Mouse (Mus musculus) liver, embryonic 15.5 days (tissue): ENCODE results near the gene 7420426K07Rik. TPM values are rescaled to one million over a fixed set of nuclear protein-coding genes. Genes with fewer than 3 reads are reported as not detected.

Source experiments
- ATAC-seq: fragments of 200-750 bp; cut with Nextera tagmentation; 2 replicates; pipeline ENCODE4 v1.8.0; 2017; ENCODE audit warnings: moderate number of reproducible peaks, mild to moderate bottlenecking, moderate library complexity; ENCODE audit not compliant: insufficient read depth
- H3K27ac ChIP-seq: fragments of 300-500 bp; sonication (generic); replicated peaks from 2 replicates; pipeline ENCODE4 v1.5.1; 2015; ENCODE audit warnings: mild to moderate bottlenecking, inconsistent platforms
- H3K27me3 ChIP-seq: fragments of 300-500 bp; sonication (generic); 2 replicates; pipeline ENCODE4 v1.6.1; 2015; ENCODE audit warnings: mild to moderate bottlenecking, inconsistent platforms
- H3K36me3 ChIP-seq: fragments of 300-500 bp; sonication (generic); replicated peaks from 2 replicates; pipeline ENCODE4 v1.6.1; 2015; ENCODE audit warnings: moderate library complexity, mild to moderate bottlenecking, inconsistent platforms
- H3K4me1 ChIP-seq: fragments of 300-500 bp; sonication (generic); replicated peaks from 2 replicates; pipeline ENCODE4 v1.6.1; 2015; ENCODE audit warnings: inconsistent platforms
- H3K4me2 ChIP-seq: fragments of 300-500 bp; sonication (generic); 2 replicates; pipeline ENCODE4 v1.6.1; 2015; ENCODE audit warnings: moderate library complexity, mild to moderate bottlenecking, inconsistent platforms
- H3K4me3 ChIP-seq: fragments of 300-500 bp; sonication (generic); replicated peaks from 2 replicates; pipeline ENCODE4 v1.5.1; 2015; ENCODE audit warnings: mild to moderate bottlenecking, inconsistent platforms
- H3K9ac ChIP-seq: fragments of 300-500 bp; sonication (generic); 2 replicates; pipeline ENCODE4 v1.6.1; 2015; ENCODE audit warnings: moderate library complexity, mild to moderate bottlenecking, inconsistent platforms
- H3K9me3 ChIP-seq: fragments of 300-500 bp; sonication (generic); replicated peaks from 2 replicates; pipeline ENCODE4 v1.6.1; 2016; ENCODE audit warnings: inconsistent platforms
- WGBS: fragments of 180-500 bp; shearing (Covaris S2); methylation state at CpG from one replicate; pipeline ENCODE4 v1.1.7; 2015; ENCODE audit warnings: mixed read lengths; ENCODE audit not compliant: insufficient replicate concordance; 5-methylcytosine and 5-hydroxymethylcytosine counted together
- polyA plus RNA-seq: library from polyadenylated mRNA; unstranded; fragments of >200 nt; fragmentation: Nextera tagmentation; extraction: Ambion mirVana; gene quantifications from 2 replicates; pipeline ENCODE4 v1.2.1, GENCODE M21; 2015

Gene 7420426K07Rik
- polyA plus RNA-seq: not detected in 2 replicates

- H3K27ac ChIP-seq: no peak within 1 kb of the TSS
These were observed at the start of gene 7420426K07Rik for GRCm38 (mm10) chr9:98902819-98903218. Gene 7420426K07Rik (plus strand): TSS chr9:98903119.

GRCm38 (mm10) chr9:98856210-98856609 is 46.7 kb upstream of the 7420426K07Rik start, which contains the start of gene Prr23a2:
Gene Prr23a2 (plus strand): TSS chr9:98856494.
- H3K9me3 ChIP-seq: no peaks in the 10 kb centered on the region
- H3K36me3 ChIP-seq: no peaks in the 10 kb centered on the region
- H3K4me3 ChIP-seq: no peak within 1 kb of the TSS
- no peak for ATAC-seq
- no peaks in the 10 kb centered on the region for H3K27me3 ChIP-seq
- no peak within 1 kb of the TSS for H3K9ac ChIP-seq
- H3K27ac ChIP-seq: no peak within 1 kb of the TSS
- H3K4me1 ChIP-seq: no peaks in the 10 kb centered on the region
- H3K4me2 ChIP-seq: no peak within 1 kb of the TSS
- 60% methylated on average over 18 of the region's 18 CpGs for WGBS

More at GRCm38 (mm10) chr9:98902819-98903218, at the start of gene 7420426K07Rik:
- H3K27me3 ChIP-seq: no peaks in the 10 kb centered on the region
- H3K9ac ChIP-seq: no peak within 1 kb of the TSS
- H3K4me1 ChIP-seq: no peaks in the 10 kb centered on the region
- no peak for ATAC-seq
- H3K36me3 ChIP-seq: no peaks in the 10 kb centered on the region
- 63% methylated on average over 2 of the region's 2 CpGs for WGBS
- H3K9me3 ChIP-seq: no peaks in the 10 kb centered on the region
- no peak within 1 kb of the TSS for H3K4me2 ChIP-seq
- no peak within 1 kb of the TSS for H3K4me3 ChIP-seq

GRCm38 (mm10) chr9:98863463-98863862 is 39.5 kb upstream of the 7420426K07Rik start:
- no peak overlapping the region for H3K27ac ChIP-seq
- WGBS: 48% methylated on average over 3 of the region's 3 CpGs

GRCm38 (mm10) chr9:98864571-98864970 is 38.3 kb upstream of the 7420426K07Rik start, which contains the start of gene Prr23a3:
Gene Prr23a3 (plus strand): TSS chr9:98864767.
- ATAC-seq: no peak

More at GRCm38 (mm10) chr9:98863463-98863862, 39.5 kb upstream of the 7420426K07Rik start:
- Histone ChIP-seq H3K36me3 (no peaks in the 10 kb centered on the region), H3K4me2 (no peak overlapping the region), H3K9ac (no peak overlapping the region), H3K27me3 (no peaks in the 10 kb centered on the region; the same call in 1 of the 2 replicates), H3K9me3 (no peaks in the 10 kb centered on the region), H3K4me1 (no peaks in the 10 kb centered on the region), H3K4me3 (no peak overlapping the region)
- no peak for ATAC-seq

GRCm38 (mm10) chr9:98901486-98901885 is 1.4 kb upstream of the 7420426K07Rik start:
- Histone ChIP-seq H3K27me3 (no peaks in the 10 kb centered on the region), H3K9ac (no peak overlapping the region), H3K27ac (no peak overlapping the region), H3K9me3 (peaks cover 7% of the 10 kb centered on the region; the same call in 1 of the 2 replicates), H3K4me3 (no peak overlapping the region), H3K4me1 (no peaks in the 10 kb centered on the region), H3K4me2 (no peak overlapping the region), H3K36me3 (no peaks in the 10 kb centered on the region)
- ATAC-seq: no peak
- WGBS: 38% methylated on average over 1 of the region's 1 CpGs

More at GRCm38 (mm10) chr9:98864571-98864970, 38.3 kb upstream of the 7420426K07Rik start, which contains the start of gene Prr23a3:
- Histone ChIP-seq H3K9me3 (no peaks in the 10 kb centered on the region), H3K9ac (no peak within 1 kb of the TSS), H3K27me3 (no peaks in the 10 kb centered on the region; the same call in 1 of the 2 replicates), H3K27ac (no peak within 1 kb of the TSS), H3K4me2 (no peak within 1 kb of the TSS), H3K4me1 (no peaks in the 10 kb centered on the region), H3K4me3 (no peak within 1 kb of the TSS), H3K36me3 (no peaks in the 10 kb centered on the region)
- 49% methylated on average over 22 of the region's 22 CpGs for WGBS

GRCm38 (mm10) chr9:98920629-98921523 is 18.0 kb downstream of the 7420426K07Rik start:
- no peaks in the 10 kb centered on the region for H3K9me3 ChIP-seq
- no peaks in the 10 kb centered on the region for H3K4me1 ChIP-seq
- no peak overlapping the region for H3K27ac ChIP-seq
- no peak for ATAC-seq
- no peak overlapping the region for H3K4me2 ChIP-seq
- no peak overlapping the region for H3K9ac ChIP-seq
- H3K27me3 ChIP-seq: no peaks in the 10 kb centered on the region
- no peak overlapping the region for H3K4me3 ChIP-seq
- 69% methylated on average over 5 of the region's 5 CpGs for WGBS
- no peaks in the 10 kb centered on the region for H3K36me3 ChIP-seq

- WGBS: 43% methylated on average over 6 of the region's 6 CpGs
- Histone ChIP-seq H3K27ac (no peak overlapping the region), H3K4me3 (no peak overlapping the region), H3K4me2 (no peak overlapping the region), H3K27me3 (no peaks in the 10 kb centered on the region), H3K36me3 (no peaks in the 10 kb centered on the region), H3K4me1 (no peaks in the 10 kb centered on the region), H3K9me3 (no peaks in the 10 kb centered on the region), H3K9ac (no peak overlapping the region)
- ATAC-seq: no peak
These were observed 20.2 kb downstream of the 7420426K07Rik start for GRCm38 (mm10) chr9:98923119-98923518.

GRCm38 (mm10) chr9:98924183-98924582 is 21.3 kb downstream of the 7420426K07Rik start:
- Histone ChIP-seq H3K4me2 (no peak overlapping the region), H3K9me3 (no peaks in the 10 kb centered on the region), H3K36me3 (no peaks in the 10 kb centered on the region), H3K4me3 (no peak overlapping the region), H3K27ac (no peak overlapping the region), H3K9ac (no peak overlapping the region), H3K27me3 (no peaks in the 10 kb centered on the region), H3K4me1 (no peaks in the 10 kb centered on the region)
- 52% methylated on average over 6 of the region's 6 CpGs for WGBS
- ATAC-seq: no peak

- Histone ChIP-seq H3K4me2 (no peak overlapping the region), H3K36me3 (no peaks in the 10 kb centered on the region), H3K4me3 (no peak overlapping the region), H3K27ac (no peak overlapping the region), H3K27me3 (peaks cover 5% of the 10 kb centered on the region; the same call in 1 of the 2 replicates), H3K9ac (no peak overlapping the region), H3K4me1 (no peaks in the 10 kb centered on the region), H3K9me3 (no peaks in the 10 kb centered on the region)
- 68% methylated on average over 2 of the region's 2 CpGs for WGBS
- ATAC-seq: no peak
These were observed 26.6 kb downstream of the 7420426K07Rik start for GRCm38 (mm10) chr9:98929496-98929895.

- Histone ChIP-seq H3K4me2 (no peak overlapping the region), H3K4me1 (no peaks in the 10 kb centered on the region), H3K36me3 (no peaks in the 10 kb centered on the region), H3K9me3 (no peaks in the 10 kb centered on the region), H3K27ac (no peak overlapping the region), H3K4me3 (no peak overlapping the region), H3K9ac (no peak overlapping the region), H3K27me3 (peaks cover 11% of the 10 kb centered on the region)
- WGBS: 49% methylated on average over 6 of the region's 6 CpGs
- ATAC-seq: no peak
These were observed 30.0 kb downstream of the 7420426K07Rik start for GRCm38 (mm10) chr9:98932931-98933330.

GRCm38 (mm10) chr9:98935190-98935909 is 32.4 kb downstream of the 7420426K07Rik start:
- Histone ChIP-seq H3K36me3 (no peaks in the 10 kb centered on the region), H3K4me1 (no peaks in the 10 kb centered on the region), H3K4me3 (no peak overlapping the region), H3K4me2 (no peak overlapping the region), H3K27ac (no peak overlapping the region), H3K9ac (no peak overlapping the region), H3K27me3 (peaks cover 11% of the 10 kb centered on the region), H3K9me3 (no peaks in the 10 kb centered on the region)
- 19% methylated on average over 16 of the region's 16 CpGs for WGBS
- ATAC-seq: no peak
